Mouse (Mus musculus): Measurements from ENCODE around the gene Gipc2. TPM values are rescaled to one million over a fixed set of nuclear protein-coding genes. Genes with fewer than 3 reads are reported as not detected.

Gene Gipc2
- polyA plus RNA-seq, 1 experiment from 2014 or later = 4.6 TPM

GRCm38 (mm10) chr3:152062806-152063205 lies 103.2 kb downstream of the Gipc2 start:
- 69% methylated on average over 3 of the region's 3 CpGs for WGBS
- H3K4me3 ChIP-seq (ENCODE audit: low read depth, low read length) = no peak overlapping the region
- H3K27me3 ChIP-seq (replicated peaks; ENCODE audit: control insufficient read depth, insufficient read depth, low read length) = peaks cover 5% of the 10 kb centered on the region; the same call in 1 of the 2 replicates
- no peak overlapping the region for H3K27ac ChIP-seq (replicated peaks; ENCODE audit: low read depth, low read length)
- DNase-seq (ENCODE audit: low spot score) (no peak), ATAC-seq (ENCODE audit: low read depth) (no peak)
- H3K9ac ChIP-seq (ENCODE audit: low read depth, low read length) = no peak overlapping the region
- no peaks in the 10 kb centered on the region for H3K36me3 ChIP-seq (ENCODE audit: control insufficient read depth, insufficient read depth, low read length)
- H3K4me1 ChIP-seq (ENCODE audit: control insufficient read depth, insufficient read depth, low read length) = no peaks in the 10 kb centered on the region
- H3K4me2 ChIP-seq (ENCODE audit: low read depth, low read length) = no peak overlapping the region
- H3K9me3 ChIP-seq (ENCODE audit: control insufficient read depth, low read length) = no peaks in the 10 kb centered on the region

- DNase-seq (ENCODE audit: low spot score) = no peak
- no peak overlapping the region for H3K4me3 ChIP-seq (ENCODE audit: low read depth, low read length)
- 86% methylated on average over 5 of the region's 5 CpGs for WGBS
Measured at GRCm38 (mm10) chr3:152061145-152061544, 104.9 kb downstream of the Gipc2 start.

GRCm38 (mm10) chr3:152058235-152058634 lies 107.8 kb downstream of the Gipc2 start:
- Histone ChIP-seq H3K9me3 (ENCODE audit: control insufficient read depth, low read length) (no peaks in the 10 kb centered on the region), H3K27ac (replicated peaks; ENCODE audit: low read depth, low read length) (no peak overlapping the region), H3K27me3 (replicated peaks; ENCODE audit: control insufficient read depth, insufficient read depth, low read length) (no peaks in the 10 kb centered on the region), H3K4me2 (ENCODE audit: low read depth, low read length) (no peak overlapping the region), H3K9ac (ENCODE audit: low read depth, low read length) (no peak overlapping the region), H3K36me3 (ENCODE audit: control insufficient read depth, insufficient read depth, low read length) (no peaks in the 10 kb centered on the region), H3K4me1 (ENCODE audit: control insufficient read depth, insufficient read depth, low read length) (no peaks in the 10 kb centered on the region), H3K4me3 (ENCODE audit: low read depth, low read length) (no peak overlapping the region)
- ATAC-seq (ENCODE audit: low read depth) = no peak
- no peak for DNase-seq (ENCODE audit: low spot score)
- WGBS = 63% methylated on average over 2 of the region's 2 CpGs

More at GRCm38 (mm10) chr3:152061145-152061544, 104.9 kb downstream of the Gipc2 start:
- Histone ChIP-seq H3K27ac (replicated peaks; ENCODE audit: low read depth, low read length) (no peak overlapping the region), H3K4me1 (ENCODE audit: control insufficient read depth, insufficient read depth, low read length) (no peaks in the 10 kb centered on the region), H3K36me3 (ENCODE audit: control insufficient read depth, insufficient read depth, low read length) (no peaks in the 10 kb centered on the region), H3K27me3 (replicated peaks; ENCODE audit: control insufficient read depth, insufficient read depth, low read length) (peaks cover 5% of the 10 kb centered on the region; the same call in 1 of the 2 replicates), H3K9ac (ENCODE audit: low read depth, low read length) (no peak overlapping the region), H3K4me2 (ENCODE audit: low read depth, low read length) (no peak overlapping the region), H3K9me3 (ENCODE audit: control insufficient read depth, low read length) (no peaks in the 10 kb centered on the region)
- ATAC-seq (ENCODE audit: low read depth) = no peak

GRCm38 (mm10) chr3:152054260-152054659 lies 111.8 kb downstream of the Gipc2 start:
- H3K27me3 ChIP-seq (replicated peaks; ENCODE audit: control insufficient read depth, insufficient read depth, low read length) = no peaks in the 10 kb centered on the region
- no peak for ATAC-seq (ENCODE audit: low read depth)
- no peak overlapping the region for H3K4me3 ChIP-seq (ENCODE audit: low read depth, low read length)
- no peak for DNase-seq (ENCODE audit: low spot score)
- H3K9ac ChIP-seq (ENCODE audit: low read depth, low read length) = no peak overlapping the region
- no peaks in the 10 kb centered on the region for H3K36me3 ChIP-seq (ENCODE audit: control insufficient read depth, insufficient read depth, low read length)
- WGBS = 67% methylated on average over 4 of the region's 4 CpGs
- H3K9me3 ChIP-seq (ENCODE audit: control insufficient read depth, low read length) = no peaks in the 10 kb centered on the region
- H3K4me2 ChIP-seq (ENCODE audit: low read depth, low read length) = no peak overlapping the region
- no peaks in the 10 kb centered on the region for H3K4me1 ChIP-seq (ENCODE audit: control insufficient read depth, insufficient read depth, low read length)
- no peak overlapping the region for H3K27ac ChIP-seq (replicated peaks; ENCODE audit: low read depth, low read length)

- no peak for ATAC-seq (ENCODE audit: low read depth)
- H3K9me3 ChIP-seq (ENCODE audit: control insufficient read depth, low read length) = no peaks in the 10 kb centered on the region
- 91% methylated on average over 2 of the region's 2 CpGs for WGBS
Measured at GRCm38 (mm10) chr3:152051959-152052358, 114.1 kb downstream of the Gipc2 start.

GRCm38 (mm10) chr3:152047914-152048313 lies 118.1 kb downstream of the Gipc2 start:
- Histone ChIP-seq H3K9me3 (ENCODE audit: control insufficient read depth, low read length) (no peaks in the 10 kb centered on the region), H3K4me1 (ENCODE audit: control insufficient read depth, insufficient read depth, low read length) (no peaks in the 10 kb centered on the region), H3K27me3 (replicated peaks; ENCODE audit: control insufficient read depth, insufficient read depth, low read length) (no peaks in the 10 kb centered on the region), H3K4me3 (ENCODE audit: low read depth, low read length) (no peak overlapping the region), H3K27ac (replicated peaks; ENCODE audit: low read depth, low read length) (no peak overlapping the region), H3K4me2 (ENCODE audit: low read depth, low read length) (no peak overlapping the region), H3K9ac (ENCODE audit: low read depth, low read length) (no peak overlapping the region), H3K36me3 (ENCODE audit: control insufficient read depth, insufficient read depth, low read length) (no peaks in the 10 kb centered on the region)
- DNase-seq (ENCODE audit: low spot score) (no peak), ATAC-seq (ENCODE audit: low read depth) (no peak)

More at GRCm38 (mm10) chr3:152051959-152052358, 114.1 kb downstream of the Gipc2 start:
- Histone ChIP-seq H3K4me3 (ENCODE audit: low read depth, low read length) (no peak overlapping the region), H3K27me3 (replicated peaks; ENCODE audit: control insufficient read depth, insufficient read depth, low read length) (no peaks in the 10 kb centered on the region), H3K27ac (replicated peaks; ENCODE audit: low read depth, low read length) (no peak overlapping the region), H3K4me1 (ENCODE audit: control insufficient read depth, insufficient read depth, low read length) (no peaks in the 10 kb centered on the region), H3K4me2 (ENCODE audit: low read depth, low read length) (no peak overlapping the region), H3K36me3 (ENCODE audit: control insufficient read depth, insufficient read depth, low read length) (no peaks in the 10 kb centered on the region), H3K9ac (ENCODE audit: low read depth, low read length) (no peak overlapping the region)
- no peak for DNase-seq (ENCODE audit: low spot score)

- Histone ChIP-seq H3K27me3 (replicated peaks; ENCODE audit: control insufficient read depth, insufficient read depth, low read length) (no peaks in the 10 kb centered on the region), H3K4me1 (ENCODE audit: control insufficient read depth, insufficient read depth, low read length) (no peaks in the 10 kb centered on the region), H3K9ac (ENCODE audit: low read depth, low read length) (no peak overlapping the region), H3K27ac (replicated peaks; ENCODE audit: low read depth, low read length) (no peak overlapping the region), H3K9me3 (ENCODE audit: control insufficient read depth, low read length) (no peaks in the 10 kb centered on the region), H3K4me2 (ENCODE audit: low read depth, low read length) (no peak overlapping the region), H3K36me3 (ENCODE audit: control insufficient read depth, insufficient read depth, low read length) (no peaks in the 10 kb centered on the region), H3K4me3 (ENCODE audit: low read depth, low read length) (no peak overlapping the region)
- DNase-seq (ENCODE audit: low spot score) = no peak
- no peak for ATAC-seq (ENCODE audit: low read depth)
- WGBS = 77% methylated on average over 3 of the region's 3 CpGs
Measured at GRCm38 (mm10) chr3:152046895-152047294, 119.1 kb downstream of the Gipc2 start.

Other genes with a start within 250 kb of the Gipc2 start
- gene Dnajb4, start 44.1 kb upstream of the Gipc2 start, polyA plus RNA-seq (2014; fragmentation: Nextera tagmentation; extraction: Ambion mirVana) = 32.6 and 36.5 TPM in 2 replicates
- 199 and 200 TPM in 2 replicates for gene Fubp1, start 44.2 kb upstream of the Gipc2 start, polyA plus RNA-seq (2014; fragmentation: Nextera tagmentation; extraction: Ambion mirVana)
- 30.8 and 42.0 TPM in 2 replicates for gene Nexn, start 100.1 kb upstream of the Gipc2 start, polyA plus RNA-seq (2014; fragmentation: Nextera tagmentation; extraction: Ambion mirVana)
- 17.3 and 18.5 TPM in 2 replicates for gene Miga1, start 174.2 kb upstream of the Gipc2 start, polyA plus RNA-seq (2014; fragmentation: Nextera tagmentation; extraction: Ambion mirVana)
- 46.2 and 46.8 TPM in 2 replicates for gene Usp33, start 180.2 kb upstream of the Gipc2 start, polyA plus RNA-seq (2014; fragmentation: Nextera tagmentation; extraction: Ambion mirVana)
- gene Zzz3, start 229.2 kb upstream of the Gipc2 start, polyA plus RNA-seq (2014; fragmentation: Nextera tagmentation; extraction: Ambion mirVana) = 48.3 and 55.7 TPM in 2 replicates

Data from embryonic facial prominence, embryonic 14.5 days (tissue).